Mouse (Mus musculus) megakaryocyte, embryonic 14.5 days (primary cell): ENCODE measurements around the gene Lefty2.

Source experiments
- FLI1 ChIP-seq: IDR thresholded peaks from 2 replicates; pipeline ENCODE4 v1.6.1; 2012; ENCODE audit warnings: low read length, inconsistent platforms, mixed read lengths
- GATA1 ChIP-seq: IDR thresholded peaks from 3 replicates; pipeline ENCODE4 v1.6.1; 2012; ENCODE audit warnings: mixed read lengths, low read length, inconsistent platforms, borderline replicate concordance

GRCm38 (mm10) chr1:180946448-180946847 is 53.5 kb downstream of the Lefty2 start:
- TF ChIP-seq FLI1 (no peak), GATA1 (no peak)
